Mouse (Mus musculus) myocyte (in vitro differentiated cells): ENCODE results near the gene Mettl18. TPM values are rescaled to one million over a fixed set of nuclear protein-coding genes. Genes with fewer than 3 reads are reported as not detected.

Source experiments
- H3K27me3 ChIP-seq: one replicate; pipeline ENCODE4 v1.6.1; 2011; ENCODE audit not compliant: control insufficient read depth, insufficient read depth, insufficient read length
- H3K36me3 ChIP-seq: one replicate; pipeline ENCODE4 v1.6.1; 2011; ENCODE audit not compliant: control insufficient read depth, insufficient read depth
- H3K4me2 ChIP-seq: one replicate; pipeline ENCODE4 v1.6.1; 2011; ENCODE audit warnings: low read depth, control low read depth
- H3K4me3 ChIP-seq: one replicate; pipeline ENCODE4 v1.5.1; 2011; ENCODE audit warnings: mild to moderate bottlenecking, control low read depth, moderate library complexity
- H3K79me2 ChIP-seq: one replicate; pipeline ENCODE4 v1.6.1; 2011; ENCODE audit not compliant: control insufficient read depth, insufficient read depth
- H3ac ChIP-seq: one replicate; pipeline ENCODE4 v1.6.1; 2011; ENCODE audit not compliant: control insufficient read depth, insufficient read length
- CEBPB ChIP-seq: IDR thresholded peaks from 2 replicates; pipeline ENCODE4 v1.6.1; 2011; ENCODE audit warnings: mild to moderate bottlenecking, moderate library complexity; ENCODE audit not compliant: poor library complexity, insufficient read depth, severe bottlenecking
- E2F4 ChIP-seq: IDR thresholded peaks from one replicate; pipeline ENCODE4 v1.6.1; 2011; ENCODE audit warnings: mild to moderate bottlenecking, control low read depth, moderate library complexity; ENCODE audit not compliant: insufficient read depth
- MAX ChIP-seq: IDR thresholded peaks from one replicate; pipeline ENCODE4 v1.6.1; 2011; ENCODE audit warnings: low read depth, mild to moderate bottlenecking, control low read depth
- MYOD1 ChIP-seq, 3 experiments: IDR thresholded peaks; one replicate each; pipeline ENCODE4 v1.6.1; 2011; ENCODE audit warnings: control low read depth in 2 of 3, low read depth in 2 of 3, mild to moderate bottlenecking in 2 of 3, moderate library complexity in 1 of 3; ENCODE audit not compliant: insufficient read length in 2 of 3, control insufficient read depth in 1 of 3
- MYOG ChIP-seq, 3 experiments: IDR thresholded peaks; one replicate each; pipeline ENCODE4 v1.6.1; 2011; ENCODE audit warnings: control low read depth in 2 of 3, low read depth in 2 of 3, mild to moderate bottlenecking in 2 of 3; ENCODE audit not compliant: insufficient read length in 2 of 3, control insufficient read depth in 1 of 3, insufficient read depth in 1 of 3
- POLR2A ChIP-seq: IDR thresholded peaks from one replicate; pipeline ENCODE4 v1.6.1; 2011; ENCODE audit warnings: low read depth, mild to moderate bottlenecking, control low read depth, moderate library complexity; ENCODE audit not compliant: insufficient read length
- POLR2AphosphoS2 ChIP-seq: IDR thresholded peaks from one replicate; pipeline ENCODE4 v1.6.1; 2011; ENCODE audit warnings: low read depth, control low read depth; ENCODE audit not compliant: insufficient read length
- REST ChIP-seq: IDR thresholded peaks from one replicate; pipeline ENCODE4 v1.6.1; 2011; ENCODE audit warnings: mild to moderate bottlenecking, control low read depth, moderate library complexity; ENCODE audit not compliant: insufficient read depth, insufficient read length
- SRF ChIP-seq: IDR thresholded peaks from one replicate; pipeline ENCODE4 v1.6.1; 2011; ENCODE audit warnings: low read depth; ENCODE audit not compliant: control insufficient read depth, insufficient read length
- TCF12 ChIP-seq: IDR thresholded peaks from one replicate; pipeline ENCODE4 v1.6.1; 2011; ENCODE audit warnings: mild to moderate bottlenecking, control low read depth; ENCODE audit not compliant: poor library complexity, insufficient read depth, severe bottlenecking
- TCF3 ChIP-seq: IDR thresholded peaks from one replicate; pipeline ENCODE4 v1.6.1; 2011; ENCODE audit warnings: low read depth, control low read depth; ENCODE audit not compliant: insufficient read length
- USF1 ChIP-seq: IDR thresholded peaks from one replicate; pipeline ENCODE4 v1.6.1; 2011; ENCODE audit warnings: low read depth, mild to moderate bottlenecking, control low read depth, moderate library complexity
- polyA plus RNA-seq: library from polyadenylated mRNA; unstranded; fragments of >200 nt; fragmentation: generic; extraction: Trizol; gene quantifications from one replicate; pipeline ENCODE4 v1.2.1, GENCODE M21; 2012; ENCODE audit warnings: missing spikeins

The Mettl18 gene
- polyA plus RNA-seq, 1 experiment, result 1.8 TPM

DNA sequence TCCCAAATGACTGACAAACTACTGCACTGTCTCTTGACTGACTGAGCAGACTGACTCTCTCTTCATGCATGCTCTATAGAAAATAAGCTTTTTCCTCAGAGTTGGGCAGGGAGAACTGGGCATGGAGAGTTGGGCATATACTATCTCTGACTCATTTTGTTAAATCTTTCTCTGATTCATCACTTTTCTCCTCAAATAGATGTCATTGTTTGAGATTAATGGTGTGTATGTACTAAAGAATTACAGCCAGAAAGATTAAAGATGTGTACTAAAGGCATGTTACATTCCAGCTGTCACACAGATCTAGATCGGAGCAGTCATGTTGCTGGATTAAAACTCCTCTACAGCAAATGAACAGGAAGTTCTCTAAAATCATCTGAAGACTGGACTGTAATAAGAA lies 20.2 kb upstream of the Mettl18 start:
- H3K79me2 ChIP-seq, result no peaks in the 10 kb centered on the region
- no peak for TF ChIP-seq CEBPB
- TF ChIP-seq TCF3, result no peak
- no peak for TF ChIP-seq POLR2AphosphoS2
- no peak for TF ChIP-seq MAX
- no peak for TF ChIP-seq SRF
- no peak for TF ChIP-seq TCF12
- TF ChIP-seq REST, result no peak
- TF ChIP-seq USF1, result no peak
- TF ChIP-seq MYOG (IDR thresholded peaks at IDR 0.05; ENCODE audit: control insufficient read depth in 1 of 3, insufficient read depth in 1 of 3, insufficient read length in 2 of 3, low read depth in 2 of 3), result no peak
- TF ChIP-seq POLR2A, result no peak
- no peak for TF ChIP-seq E2F4
- TF ChIP-seq MYOD1 (IDR thresholded peaks at IDR 0.05; ENCODE audit: control insufficient read depth in 1 of 3, insufficient read length in 2 of 3, low read depth in 2 of 3), result no peak
- no peaks in the 10 kb centered on the region for H3K27me3 ChIP-seq

DNA sequence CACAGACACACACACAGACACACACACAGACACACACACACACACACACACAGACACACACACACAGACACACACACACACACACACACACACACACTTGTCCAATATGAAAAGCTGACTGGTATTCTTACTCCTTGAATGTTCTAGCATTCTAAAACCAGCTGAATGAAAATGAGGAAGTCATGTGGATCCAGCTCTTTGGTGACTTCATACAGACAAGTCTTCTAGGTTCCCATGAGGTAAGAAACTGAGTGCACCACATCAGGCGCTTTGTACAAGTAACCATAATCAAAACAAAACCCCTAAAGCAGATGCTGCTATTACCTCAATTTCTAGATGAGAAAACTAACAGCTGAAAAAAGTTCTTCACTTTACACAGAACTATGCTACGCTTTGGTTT lies 19.6 kb upstream of the Mettl18 start:
- Histone ChIP-seq H3K4me3 (no peak overlapping the region), H3K79me2 (no peaks in the 10 kb centered on the region), H3ac (no peak overlapping the region), H3K4me2 (no peak overlapping the region), H3K36me3 (peaks cover 12% of the 10 kb centered on the region), H3K27me3 (no peaks in the 10 kb centered on the region)
- no peak for TF ChIP-seq CEBPB
- TF ChIP-seq USF1, result no peak
- no peak for TF ChIP-seq REST
- no peak for TF ChIP-seq POLR2A
- TF ChIP-seq MYOG (IDR thresholded peaks at IDR 0.05; ENCODE audit: control insufficient read depth in 1 of 3, insufficient read depth in 1 of 3, insufficient read length in 2 of 3, low read depth in 2 of 3), result no peak
- no peak for TF ChIP-seq POLR2AphosphoS2
- TF ChIP-seq TCF12, result no peak
- TF ChIP-seq TCF3, result no peak
- no peak for TF ChIP-seq MAX
- TF ChIP-seq SRF, result no peak
- no peak for TF ChIP-seq MYOD1 (IDR thresholded peaks at IDR 0.05; ENCODE audit: control insufficient read depth in 1 of 3, insufficient read length in 2 of 3, low read depth in 2 of 3)
- TF ChIP-seq E2F4, result no peak

More for the DNA sequence above, 20.2 kb upstream of the Mettl18 start:
- Histone ChIP-seq H3K4me2 (no peak overlapping the region), H3K4me3 (no peak overlapping the region), H3ac (no peak overlapping the region), H3K36me3 (peaks cover 12% of the 10 kb centered on the region)

DNA sequence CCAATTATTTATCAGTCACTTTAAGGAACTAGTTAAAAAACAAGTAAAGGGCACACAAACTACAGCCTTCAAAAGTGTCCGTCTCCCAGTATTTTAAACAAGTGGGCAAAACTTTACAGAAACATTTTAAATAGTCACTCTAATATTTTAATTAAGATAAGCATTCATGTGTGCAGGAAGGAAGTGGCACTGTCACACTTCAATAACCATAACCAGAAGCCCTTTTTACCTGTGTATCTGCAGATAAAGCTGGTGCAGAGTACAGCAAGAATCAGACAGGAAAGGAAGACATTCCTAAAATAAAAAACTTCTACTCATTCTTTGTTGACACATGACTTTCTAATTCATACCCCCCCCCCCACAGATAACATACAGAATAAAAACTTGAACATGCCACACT lies 18.2 kb upstream of the Mettl18 start:
- Histone ChIP-seq H3ac (no peak overlapping the region), H3K27me3 (no peaks in the 10 kb centered on the region), H3K36me3 (peaks cover 10% of the 10 kb centered on the region), H3K4me2 (no peak overlapping the region), H3K79me2 (no peaks in the 10 kb centered on the region), H3K4me3 (no peak overlapping the region)
- TF ChIP-seq MYOG (IDR thresholded peaks at IDR 0.05; ENCODE audit: control insufficient read depth in 1 of 3, insufficient read depth in 1 of 3, insufficient read length in 2 of 3, low read depth in 2 of 3), result no peak
- TF ChIP-seq POLR2A, result no peak
- TF ChIP-seq MAX, result no peak
- no peak for TF ChIP-seq POLR2AphosphoS2
- TF ChIP-seq TCF12, result no peak
- no peak for TF ChIP-seq MYOD1 (IDR thresholded peaks at IDR 0.05; ENCODE audit: control insufficient read depth in 1 of 3, insufficient read length in 2 of 3, low read depth in 2 of 3)
- TF ChIP-seq USF1, result no peak
- TF ChIP-seq TCF3, result no peak
- no peak for TF ChIP-seq CEBPB
- TF ChIP-seq REST, result no peak
- no peak for TF ChIP-seq SRF
- no peak for TF ChIP-seq E2F4

DNA sequence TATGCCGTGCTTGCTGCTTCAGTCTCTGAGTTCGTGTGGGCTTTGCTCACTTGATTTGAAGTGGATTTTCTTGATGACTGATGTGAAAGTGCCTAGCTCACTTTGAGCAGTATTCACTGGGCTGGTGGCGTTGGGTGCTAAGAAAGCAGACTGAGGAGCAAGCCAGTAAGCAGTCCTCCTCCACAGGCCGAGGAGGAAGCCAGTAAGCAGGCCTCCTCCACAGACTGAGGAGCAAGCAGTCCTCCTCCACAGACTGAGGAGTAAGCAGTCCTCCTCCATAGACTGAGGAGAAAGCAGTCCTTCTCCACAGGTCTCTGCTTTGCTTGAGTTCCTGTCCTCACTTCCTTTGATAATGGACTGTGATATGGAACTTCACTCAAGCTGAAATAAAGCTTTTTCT lies 2.3 kb upstream of the Mettl18 start:
- Histone ChIP-seq H3K4me2 (no peak overlapping the region), H3K27me3 (no peaks in the 10 kb centered on the region), H3ac (no peak overlapping the region), H3K36me3 (peaks cover 7% of the 10 kb centered on the region), H3K4me3 (no peak overlapping the region), H3K79me2 (peaks cover 8% of the 10 kb centered on the region)
- TF ChIP-seq SRF (no peak), REST (no peak), USF1 (no peak), MYOG (IDR thresholded peaks at IDR 0.05; ENCODE audit: control insufficient read depth in 1 of 3, insufficient read depth in 1 of 3, insufficient read length in 2 of 3, low read depth in 2 of 3) (no peak), TCF3 (no peak)

DNA sequence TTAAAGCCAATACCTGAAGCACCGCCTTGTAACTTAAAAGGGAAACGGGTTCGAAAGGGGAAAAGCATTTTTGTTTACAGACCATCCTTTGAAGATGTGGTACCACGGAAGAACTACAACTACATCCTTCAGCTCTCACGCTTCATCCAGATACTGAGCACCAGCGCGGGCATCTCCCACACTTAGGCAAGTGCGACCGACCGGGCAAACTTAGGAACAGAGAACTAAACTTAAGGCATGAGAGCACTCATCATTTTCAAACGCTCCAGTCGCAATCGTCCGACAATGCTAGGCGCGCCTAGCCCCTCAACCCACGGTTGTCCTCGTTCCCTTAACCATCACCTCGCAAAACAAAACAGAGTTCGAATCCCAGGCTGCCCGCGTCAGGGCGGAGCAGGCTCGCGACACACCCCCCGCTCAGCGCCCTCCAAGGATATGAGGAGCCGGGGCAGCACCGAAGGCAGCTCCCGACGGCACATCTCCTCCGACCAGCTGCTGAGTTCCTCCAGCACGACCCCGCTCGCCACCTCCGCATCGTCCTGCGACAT lies 442 bp upstream of the Mettl18 start:
- TF ChIP-seq USF1, result no peak
- peak in 1 of 3 experiments; percentile 2 for TF ChIP-seq MYOD1 (IDR thresholded peaks at IDR 0.05; ENCODE audit: control insufficient read depth in 1 of 3, insufficient read length in 2 of 3, low read depth in 2 of 3)
- H3ac ChIP-seq, result peak overlapping the region; percentile 39

More for the DNA sequence above, 442 bp upstream of the Mettl18 start:
- H3K27me3 ChIP-seq, result no peaks in the 10 kb centered on the region
- H3K4me3 ChIP-seq, result peak overlapping the region; percentile 71
- H3K79me2 ChIP-seq, result peaks cover 8% of the 10 kb centered on the region
- H3K4me2 ChIP-seq, result peak overlapping the region; percentile 74
- H3K36me3 ChIP-seq, result peaks cover 3% of the 10 kb centered on the region
